Mouse (Mus musculus) bone marrow, adult 2 months (tissue): Measurements from ENCODE around the gene Nrxn1.

Source experiments
- CTCF ChIP-seq: fragments of 200-500 bp; IDR thresholded peaks from 2 replicates; pipeline ENCODE4 v1.5.1; 2011; ENCODE audit warnings: low read length, control low read depth; ENCODE audit not compliant: control insufficient read depth, insufficient read depth
- POLR2A ChIP-seq: fragments of 200-500 bp; IDR thresholded peaks from 2 replicates; pipeline ENCODE4 v1.6.1; 2011; ENCODE audit warnings: low read depth, mild to moderate bottlenecking, control low read depth, low read length, borderline replicate concordance; ENCODE audit not compliant: control insufficient read depth

GRCm38 (mm10) chr17:90662318-90662717, 430.6 kb downstream of the Nrxn1 start:
- TF ChIP-seq CTCF, result no peak
- TF ChIP-seq POLR2A, result no peak
